Mouse (Mus musculus): ENCODE measurements around the gene Obsl1. TPM values are rescaled to one million over a fixed set of nuclear protein-coding genes. Genes with fewer than 3 reads are reported as not detected.

The Obsl1 gene
- polyA plus RNA-seq, 1 experiment from 2014 or later, result 75.1 TPM

- Histone ChIP-seq H3K9ac (no peak overlapping the region), H3K9me3 (no peaks in the 10 kb centered on the region), H3K4me2 (peak overlapping the region; percentile 32), H3K27me3 (replicated peaks) (peaks cover 64% of the 10 kb centered on the region), H3K4me3 (replicated peaks) (no peak overlapping the region), H3K36me3 (no peaks in the 10 kb centered on the region), H3K4me1 (peaks cover 63% of the 10 kb centered on the region), H3K27ac (no peak overlapping the region; the same call in 1 of the 2 replicates)
- WGBS, result 7% methylated on average over 7 of the region's 7 CpGs
- ATAC-seq (ENCODE audit: insufficient read depth, low FRiP score, low read depth), result no peak
These were observed 58.2 kb downstream of the Obsl1 start for GRCm38 (mm10) chr1:75448052-75448431.

- ATAC-seq (ENCODE audit: insufficient read depth, low FRiP score, low read depth), result no peak
- no peaks in the 10 kb centered on the region for H3K9me3 ChIP-seq
- H3K27me3 ChIP-seq (replicated peaks), result peaks cover 61% of the 10 kb centered on the region
- 8% methylated on average over 10 of the region's 10 CpGs for WGBS
- no peak overlapping the region; the same call in 1 of the 2 replicates for H3K27ac ChIP-seq
- H3K4me2 ChIP-seq, result peak overlapping the region; percentile 32
- H3K4me1 ChIP-seq, result peaks cover 63% of the 10 kb centered on the region
- no peak overlapping the region for H3K9ac ChIP-seq
- no peaks in the 10 kb centered on the region; the same call in 1 of the 2 replicates for H3K36me3 ChIP-seq
- peak overlapping the region; percentile 3; the same call in 1 of the 2 replicates for H3K4me3 ChIP-seq (replicated peaks)
These were observed 58.8 kb downstream of the Obsl1 start for GRCm38 (mm10) chr1:75447265-75448051.

GRCm38 (mm10) chr1:75446656-75447055, 59.6 kb downstream of the Obsl1 start:
- peaks cover 63% of the 10 kb centered on the region for H3K4me1 ChIP-seq
- no peak overlapping the region; the same call in 1 of the 2 replicates for H3K27ac ChIP-seq
- WGBS, result 7% methylated on average over 20 of the region's 20 CpGs
- no peak for ATAC-seq (ENCODE audit: insufficient read depth, low FRiP score, low read depth)
- H3K36me3 ChIP-seq, result no peaks in the 10 kb centered on the region; the same call in 1 of the 2 replicates
- no peaks in the 10 kb centered on the region for H3K9me3 ChIP-seq
- H3K4me2 ChIP-seq, result peak overlapping the region; percentile 46
- no peak overlapping the region for H3K4me3 ChIP-seq (replicated peaks)
- no peak overlapping the region for H3K9ac ChIP-seq
- peaks cover 53% of the 10 kb centered on the region for H3K27me3 ChIP-seq (replicated peaks)

- Histone ChIP-seq H3K4me1 (peaks cover 57% of the 10 kb centered on the region), H3K9ac (no peak overlapping the region)
These were observed 60.3 kb downstream of the Obsl1 start for GRCm38 (mm10) chr1:75445751-75446611.

GRCm38 (mm10) chr1:75445141-75445701, 61.0 kb downstream of the Obsl1 start:
- 7% methylated on average over 9 of the region's 9 CpGs for WGBS
- H3K9me3 ChIP-seq, result no peaks in the 10 kb centered on the region
- H3K36me3 ChIP-seq, result peaks cover 5% of the 10 kb centered on the region
- peak; percentile 4; the same call in 1 of the 2 replicates for ATAC-seq (ENCODE audit: insufficient read depth, low FRiP score, low read depth)
- H3K9ac ChIP-seq, result no peak overlapping the region
- H3K27ac ChIP-seq, result no peak overlapping the region; the same call in 1 of the 2 replicates
- peaks cover 39% of the 10 kb centered on the region for H3K27me3 ChIP-seq (replicated peaks)
- peak overlapping the region; percentile 46 for H3K4me2 ChIP-seq
- peaks cover 50% of the 10 kb centered on the region for H3K4me1 ChIP-seq
- H3K4me3 ChIP-seq (replicated peaks), result no peak overlapping the region; the same call in 1 of the 2 replicates

More at GRCm38 (mm10) chr1:75445751-75446611, 60.3 kb downstream of the Obsl1 start:
- ATAC-seq (ENCODE audit: insufficient read depth, low FRiP score, low read depth), result peak; percentile 25; the same call in 1 of the 2 replicates
- no peaks in the 10 kb centered on the region for H3K9me3 ChIP-seq
- H3K36me3 ChIP-seq, result no peaks in the 10 kb centered on the region; the same call in 1 of the 2 replicates
- peak overlapping the region; percentile 46 for H3K4me2 ChIP-seq
- no peak overlapping the region; the same call in 1 of the 2 replicates for H3K27ac ChIP-seq
- 2% methylated on average over 22 of the region's 22 CpGs for WGBS
- peaks cover 46% of the 10 kb centered on the region for H3K27me3 ChIP-seq (replicated peaks)
- H3K4me3 ChIP-seq (replicated peaks), result peak overlapping the region; percentile 8; the same call in 1 of the 2 replicates

GRCm38 (mm10) chr1:75444208-75444607, 62.0 kb downstream of the Obsl1 start:
- Histone ChIP-seq H3K36me3 (peaks cover 6% of the 10 kb centered on the region), H3K27me3 (replicated peaks) (peaks cover 30% of the 10 kb centered on the region), H3K9ac (no peak overlapping the region), H3K9me3 (no peaks in the 10 kb centered on the region), H3K4me1 (peaks cover 40% of the 10 kb centered on the region), H3K4me3 (replicated peaks) (no peak overlapping the region), H3K4me2 (no peak overlapping the region), H3K27ac (no peak overlapping the region)
- 53% methylated on average over 3 of the region's 3 CpGs for WGBS
- ATAC-seq (ENCODE audit: insufficient read depth, low FRiP score, low read depth), result no peak

- no peak overlapping the region for H3K9ac ChIP-seq
- no peak overlapping the region for H3K27ac ChIP-seq
- H3K9me3 ChIP-seq, result no peaks in the 10 kb centered on the region
- 45% methylated on average over 13 of the region's 13 CpGs for WGBS
- no peak overlapping the region for H3K4me3 ChIP-seq (replicated peaks)
- H3K36me3 ChIP-seq, result peaks cover 6% of the 10 kb centered on the region
- peaks cover 23% of the 10 kb centered on the region for H3K27me3 ChIP-seq (replicated peaks)
- no peak overlapping the region for H3K4me2 ChIP-seq
- ATAC-seq (ENCODE audit: insufficient read depth, low FRiP score, low read depth), result no peak
- H3K4me1 ChIP-seq, result peaks cover 37% of the 10 kb centered on the region
These were observed 62.8 kb downstream of the Obsl1 start for GRCm38 (mm10) chr1:75443247-75444024.

GRCm38 (mm10) chr1:75442811-75443210, 63.4 kb downstream of the Obsl1 start:
- Histone ChIP-seq H3K4me3 (replicated peaks) (no peak overlapping the region), H3K9ac (no peak overlapping the region), H3K4me2 (no peak overlapping the region), H3K27me3 (replicated peaks) (peaks cover 18% of the 10 kb centered on the region), H3K9me3 (no peaks in the 10 kb centered on the region), H3K27ac (no peak overlapping the region), H3K4me1 (peaks cover 32% of the 10 kb centered on the region), H3K36me3 (peaks cover 10% of the 10 kb centered on the region)
- 60% methylated on average over 8 of the region's 8 CpGs for WGBS
- no peak for ATAC-seq (ENCODE audit: insufficient read depth, low FRiP score, low read depth)

GRCm38 (mm10) chr1:75442171-75442570, 64.1 kb downstream of the Obsl1 start:
- Histone ChIP-seq H3K9me3 (no peaks in the 10 kb centered on the region), H3K4me1 (peaks cover 27% of the 10 kb centered on the region), H3K4me2 (no peak overlapping the region), H3K27me3 (replicated peaks) (peaks cover 12% of the 10 kb centered on the region), H3K9ac (no peak overlapping the region), H3K27ac (no peak overlapping the region), H3K36me3 (peaks cover 11% of the 10 kb centered on the region), H3K4me3 (replicated peaks) (no peak overlapping the region)
- 85% methylated on average over 9 of the region's 9 CpGs for WGBS
- ATAC-seq (ENCODE audit: insufficient read depth, low FRiP score, low read depth), result no peak

- no peak for ATAC-seq (ENCODE audit: insufficient read depth, low FRiP score, low read depth)
- Histone ChIP-seq H3K27ac (no peak overlapping the region), H3K9me3 (no peaks in the 10 kb centered on the region), H3K9ac (no peak overlapping the region), H3K27me3 (replicated peaks) (0 out of 2 replicates have a peak, but pooled peaks cover 7% of the 10 kb centered on the region), H3K4me1 (peaks cover 27% of the 10 kb centered on the region), H3K4me2 (no peak overlapping the region), H3K4me3 (replicated peaks) (no peak overlapping the region), H3K36me3 (peaks cover 11% of the 10 kb centered on the region)
- WGBS, result 89% methylated on average over 15 of the region's 15 CpGs
These were observed 64.7 kb downstream of the Obsl1 start for GRCm38 (mm10) chr1:75441471-75441996.

- H3K27ac ChIP-seq, result no peak overlapping the region
- H3K36me3 ChIP-seq, result peaks cover 11% of the 10 kb centered on the region
- H3K9ac ChIP-seq, result no peak overlapping the region
- H3K27me3 ChIP-seq (replicated peaks), result 0 out of 2 replicates have a peak, but pooled peaks cover 6% of the 10 kb centered on the region
- ATAC-seq (ENCODE audit: insufficient read depth, low FRiP score, low read depth), result no peak
- H3K4me1 ChIP-seq, result peaks cover 22% of the 10 kb centered on the region
- WGBS, result 97% methylated on average over 7 of the region's 7 CpGs
- H3K4me3 ChIP-seq (replicated peaks), result no peak overlapping the region
- H3K4me2 ChIP-seq, result no peak overlapping the region
- no peaks in the 10 kb centered on the region for H3K9me3 ChIP-seq
These were observed 65.6 kb downstream of the Obsl1 start for GRCm38 (mm10) chr1:75440661-75441060.

All from stomach, embryonic 15.5 days (tissue).